Comparison of ENCODE assay signal across 10 mouse cellular contexts in the genomic region with DNA sequence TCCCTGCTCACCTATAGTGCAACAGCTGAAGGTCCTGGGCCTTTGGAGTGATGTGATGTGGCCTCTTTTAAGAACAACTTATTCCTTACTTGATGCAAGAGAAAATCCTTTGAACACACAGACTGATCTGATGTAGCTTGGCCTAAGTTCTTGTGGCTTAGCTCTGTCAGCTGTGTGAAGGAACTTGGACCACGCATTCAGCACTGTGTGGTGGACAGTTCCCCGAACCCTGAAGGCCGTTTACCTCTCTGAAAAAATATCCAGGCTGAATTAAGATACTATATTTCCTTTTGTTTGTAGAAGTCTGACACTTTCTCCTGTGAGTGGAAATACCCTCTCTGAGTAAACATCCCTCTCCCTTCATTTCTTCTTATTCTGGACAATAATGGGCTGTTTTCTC.
DNase-seq lines count a peak whose midpoint lies in the region.
"Had no signal": no experiment of that assay in that cellular context is flagged by ENCODE, and none has a peak within 500 bp of the region (broad histone marks: within the 10 kb centered on the region; RNA-seq: fewer than 3 reads in every experiment).

No protein-coding gene starts in this region.

- DNase-seq in kidney, adult 9 months: peak; percentile 1
- DNase-seq in kidney, adult 11 months: no peak
- DNase-seq in ES-CJ7 (ENCODE audit: low read depth, low spot score) (peak; percentile 14), ZHBTc4 (ENCODE audit: low read depth, low spot score) (peak; percentile 22)
- DNase-seq in forelimb bud, embryonic 11.5 days (ENCODE audit: low read depth, low spot score): peak; percentile 56
- DNase-seq in left cerebral cortex, adult 8-10 months (ENCODE audit: low spot score in 2 of 2): no peak
- no peak for DNase-seq in cerebellum, adult 11 months
- DNase-seq: cerebellum, postnatal 10 days; forebrain, postnatal 0 days; thymus, postnatal 4 days had no signal

Comparison
In these comparisons a context has a peak if more than half of its experiments do, and no peak if none do; other contexts are left out.
1. DNase-seq: peak in kidney, adult 9 months (single experiment), ES-CJ7 (single experiment), ZHBTc4 (single experiment) and forelimb bud, embryonic 11.5 days (single experiment); none in kidney, adult 11 months (single experiment), left cerebral cortex, adult 8-10 months (0 of 2) and cerebellum, adult 11 months (single experiment).